Mouse (Mus musculus): ENCODE measurements around the gene Elane. TPM values are rescaled to one million over a fixed set of nuclear protein-coding genes. Genes with fewer than 3 reads are reported as not detected.

The Elane gene
- polyA plus RNA-seq, 1 experiment, result not detected

GRCm38 (mm10) chr10:79916808-79917531 lies 30.9 kb downstream of the Elane start, which contains the start of gene Kiss1r:
Gene Kiss1r, plus strand, starts transcription at chr10:79916971.
- Histone ChIP-seq H3K4me3 (ENCODE audit: insufficient read depth, low read depth, low read length) (peak within 1 kb of the TSS; percentile 86), H3K27ac (ENCODE audit: insufficient read depth, low read depth, low read length) (peak within 1 kb of the TSS; percentile 83), H3K4me1 (ENCODE audit: control insufficient read depth, insufficient read depth, low read length) (peaks cover 60% of the 10 kb centered on the region)
- no peak for TF ChIP-seq CTCF (IDR thresholded peaks at IDR 0.05; ENCODE audit: insufficient read depth, low read depth, low read length)
- peak; percentile 94 for TF ChIP-seq POLR2A (IDR thresholded peaks at IDR 0.05; ENCODE audit: insufficient read depth, low read depth, low read length)
- 2% methylated on average over 42 of the region's 42 CpGs for WGBS

GRCm38 (mm10) chr10:79917532-79918100 lies 31.6 kb downstream of the Elane start:
- no peak overlapping the region for H3K4me3 ChIP-seq (ENCODE audit: insufficient read depth, low read depth, low read length)
- WGBS, result 61% methylated on average over 5 of the region's 5 CpGs
- peaks cover 54% of the 10 kb centered on the region for H3K4me1 ChIP-seq (ENCODE audit: control insufficient read depth, insufficient read depth, low read length)
- no peak for TF ChIP-seq POLR2A (IDR thresholded peaks at IDR 0.05; ENCODE audit: insufficient read depth, low read depth, low read length)
- TF ChIP-seq CTCF (IDR thresholded peaks at IDR 0.05; ENCODE audit: insufficient read depth, low read depth, low read length), result no peak
- no peak overlapping the region for H3K27ac ChIP-seq (ENCODE audit: insufficient read depth, low read depth, low read length)

- no peak overlapping the region for H3K27ac ChIP-seq (ENCODE audit: insufficient read depth, low read depth, low read length)
- TF ChIP-seq CTCF (IDR thresholded peaks at IDR 0.05; ENCODE audit: insufficient read depth, low read depth, low read length), result no peak
- no peak for TF ChIP-seq POLR2A (IDR thresholded peaks at IDR 0.05; ENCODE audit: insufficient read depth, low read depth, low read length)
- peaks cover 53% of the 10 kb centered on the region for H3K4me1 ChIP-seq (ENCODE audit: control insufficient read depth, insufficient read depth, low read length)
- 23% methylated on average over 35 of the region's 35 CpGs for WGBS
- H3K4me3 ChIP-seq (ENCODE audit: insufficient read depth, low read depth, low read length), result peak overlapping the region; percentile 1
Observed at GRCm38 (mm10) chr10:79918231-79919078, 32.4 kb downstream of the Elane start.

- no peak overlapping the region for H3K27ac ChIP-seq (ENCODE audit: insufficient read depth, low read depth, low read length)
- TF ChIP-seq CTCF (IDR thresholded peaks at IDR 0.05; ENCODE audit: insufficient read depth, low read depth, low read length), result no peak
- TF ChIP-seq POLR2A (IDR thresholded peaks at IDR 0.05; ENCODE audit: insufficient read depth, low read depth, low read length), result no peak
- H3K4me1 ChIP-seq (ENCODE audit: control insufficient read depth, insufficient read depth, low read length), result peaks cover 47% of the 10 kb centered on the region
- WGBS, result 24% methylated on average over 21 of the region's 21 CpGs
- no peak overlapping the region for H3K4me3 ChIP-seq (ENCODE audit: insufficient read depth, low read depth, low read length)
Observed at GRCm38 (mm10) chr10:79919251-79919849, 33.3 kb downstream of the Elane start.

DNA sequence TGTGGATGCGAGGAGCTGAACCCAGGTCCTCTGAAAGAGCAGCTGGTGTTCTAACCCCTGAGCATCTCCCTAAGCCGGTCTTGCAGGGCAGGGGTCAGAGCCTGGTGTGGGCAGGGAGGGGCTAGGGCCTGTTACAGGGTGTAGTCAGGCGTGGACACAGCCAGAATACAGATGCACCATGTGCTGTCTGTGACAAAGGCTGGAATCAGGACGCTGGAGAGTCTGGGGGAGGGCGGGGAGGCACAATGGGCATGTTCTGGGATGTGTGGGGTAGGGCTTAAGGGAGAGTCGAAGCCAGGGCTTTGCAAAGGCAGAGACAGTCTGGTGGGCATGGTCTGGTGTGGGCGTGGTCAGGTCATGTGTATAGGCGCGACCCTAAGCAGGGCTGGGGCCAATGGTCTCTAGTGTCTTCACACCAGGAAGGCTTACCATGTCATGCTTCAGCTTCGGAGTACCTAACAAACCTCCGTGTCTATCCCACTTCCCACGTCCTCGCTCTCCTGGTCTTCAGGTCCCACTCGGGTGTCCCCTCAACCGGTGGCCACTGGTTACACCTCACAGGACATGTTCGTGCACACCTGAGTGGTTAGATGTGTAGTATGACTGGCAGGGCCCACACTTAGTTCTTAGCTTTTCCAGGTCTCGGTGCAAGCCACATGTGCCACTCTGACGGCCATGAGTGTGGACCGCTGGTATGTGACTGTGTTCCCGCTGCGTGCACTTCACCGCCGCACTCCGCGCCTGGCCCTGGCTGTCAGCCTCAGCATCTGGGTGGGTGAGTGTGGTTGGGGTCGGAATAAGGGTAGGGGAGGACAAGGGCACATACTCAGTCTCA lies 34.2 kb downstream of the Elane start:
- H3K4me1 ChIP-seq (ENCODE audit: control insufficient read depth, insufficient read depth, low read length), result peaks cover 40% of the 10 kb centered on the region
- no peak overlapping the region for H3K27ac ChIP-seq (ENCODE audit: insufficient read depth, low read depth, low read length)
- H3K4me3 ChIP-seq (ENCODE audit: insufficient read depth, low read depth, low read length), result no peak overlapping the region
- WGBS, result 29% methylated on average over 26 of the region's 26 CpGs
- no peak for TF ChIP-seq CTCF (IDR thresholded peaks at IDR 0.05; ENCODE audit: insufficient read depth, low read depth, low read length)
- TF ChIP-seq POLR2A (IDR thresholded peaks at IDR 0.05; ENCODE audit: insufficient read depth, low read depth, low read length), result no peak

GRCm38 (mm10) chr10:79920958-79921535 lies 35.0 kb downstream of the Elane start, which contains the start of gene R3hdm4:
Gene R3hdm4, minus strand, starts transcription at chr10:79921208.
- TF ChIP-seq POLR2A (IDR thresholded peaks at IDR 0.05; ENCODE audit: insufficient read depth, low read depth, low read length) (no peak), CTCF (IDR thresholded peaks at IDR 0.05; ENCODE audit: insufficient read depth, low read depth, low read length) (no peak)
- H3K4me3 ChIP-seq (ENCODE audit: insufficient read depth, low read depth, low read length), result peak within 1 kb of the TSS; percentile 41
- H3K4me1 ChIP-seq (ENCODE audit: control insufficient read depth, insufficient read depth, low read length), result peaks cover 37% of the 10 kb centered on the region
- no peak within 1 kb of the TSS for H3K27ac ChIP-seq (ENCODE audit: insufficient read depth, low read depth, low read length)
- WGBS, result 11% methylated on average over 41 of the region's 41 CpGs

GRCm38 (mm10) chr10:79921572-79921971 lies 35.5 kb downstream of the Elane start:
- WGBS, result 12% methylated on average over 34 of the region's 34 CpGs
- no peak overlapping the region for H3K27ac ChIP-seq (ENCODE audit: insufficient read depth, low read depth, low read length)
- H3K4me1 ChIP-seq (ENCODE audit: control insufficient read depth, insufficient read depth, low read length), result peaks cover 40% of the 10 kb centered on the region
- peak overlapping the region; percentile 41 for H3K4me3 ChIP-seq (ENCODE audit: insufficient read depth, low read depth, low read length)
- no peak for TF ChIP-seq CTCF (IDR thresholded peaks at IDR 0.05; ENCODE audit: insufficient read depth, low read depth, low read length)
- TF ChIP-seq POLR2A (IDR thresholded peaks at IDR 0.05; ENCODE audit: insufficient read depth, low read depth, low read length), result no peak
